21 mouse cellular contexts compared by ENCODE assay signal in the genomic region with DNA sequence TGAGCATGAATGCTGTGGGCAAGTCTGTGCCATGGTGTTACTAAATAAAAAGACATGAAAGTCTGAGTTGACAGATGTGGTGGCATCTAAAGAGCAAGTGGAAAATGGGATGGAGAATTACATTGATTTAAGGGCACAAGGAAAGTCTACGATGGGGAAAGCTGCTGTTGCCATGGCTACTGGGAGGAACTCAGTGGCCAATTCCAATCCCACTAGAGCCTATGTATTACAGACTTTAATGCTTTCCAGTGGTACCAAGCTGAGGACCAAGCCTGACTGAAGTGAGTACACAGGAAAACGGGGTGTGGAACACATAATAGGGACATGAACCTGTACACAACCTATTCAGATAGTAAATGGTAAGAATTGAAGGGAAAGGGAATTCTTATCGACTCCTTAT.
"Had no signal": no experiment of that assay in that cellular context is flagged by ENCODE, and none has a peak within 500 bp of the region (broad histone marks: within the 10 kb centered on the region; RNA-seq: fewer than 3 reads in every experiment).

No protein-coding gene starts in this region.

- H3K4me3 ChIP-seq: limb, embryonic 12.5 days; limb, embryonic 15.5 days; megakaryocyte, embryonic 14.5 days; midbrain, embryonic 10.5 days; myocyte; stomach, embryonic 15.5 days had no signal

- H3K36me3 ChIP-seq: limb, embryonic 12.5 days; limb, embryonic 15.5 days; midbrain, embryonic 10.5 days; stomach, embryonic 15.5 days had no signal

- H3K4me2 ChIP-seq: limb, embryonic 12.5 days; limb, embryonic 15.5 days; liver, embryonic 11.5 days; lung, embryonic 14.5 days; stomach, embryonic 15.5 days had no signal

- ATAC-seq: liver, postnatal 0 days; lung, postnatal 0 days had no signal

- H3K9ac ChIP-seq: limb, embryonic 12.5 days; limb, embryonic 15.5 days; liver, embryonic 14.5 days; liver, postnatal 0 days; lung, embryonic 14.5 days; stomach, embryonic 15.5 days had no signal

- H3K9me3 ChIP-seq: limb, embryonic 12.5 days; limb, embryonic 15.5 days; midbrain, embryonic 10.5 days; stomach, embryonic 15.5 days had no signal

- DNase-seq: kidney, adult 18-20 months; kidney, adult 9 months; kidney, postnatal 14 days; kidney, postnatal 4 days; left cerebral cortex, postnatal 4 days; liver, postnatal 0 days; lung, embryonic 14.5 days; retina, postnatal 1 day; right cerebral cortex, postnatal 25 days; spleen, adult 18-20 months; thymus, postnatal 25 days had no signal

- H3K4me1 ChIP-seq: limb, embryonic 12.5 days; limb, embryonic 15.5 days; megakaryocyte, embryonic 14.5 days; midbrain, embryonic 10.5 days; stomach, embryonic 15.5 days had no signal

- H3K27me3 ChIP-seq: limb, embryonic 12.5 days; limb, embryonic 15.5 days; megakaryocyte, embryonic 14.5 days; stomach, embryonic 15.5 days had no signal

- H3K27ac ChIP-seq: limb, embryonic 12.5 days; limb, embryonic 15.5 days; liver, embryonic 14.5 days; macrophage; midbrain, embryonic 10.5 days; stomach, embryonic 15.5 days had no signal
